Mouse (Mus musculus) adrenal gland, adult 2 months (tissue): ENCODE data around the gene Fam136a. TPM values are rescaled to one million over a fixed set of nuclear protein-coding genes. Genes with fewer than 3 reads are reported as not detected.

Source experiments
- DNase-seq: peaks from one replicate; pipeline ENCODE4 v3.0.0; 2021
- polyA plus RNA-seq: library from polyadenylated mRNA; depleted of rRNA; stranded (reverse); fragments of >200 nt; gene quantifications from 2 replicates; pipeline ENCODE4 v1.2.3, GENCODE M21; 2012; rRNA removed
- total RNA-seq, 2 experiments: library from RNA; stranded (reverse); gene quantifications; 2 replicates each; pipeline ENCODE4 v1.2.3; 2021

Fam136a gene
- total and polyA plus RNA-seq, 3 experiments = 43.9 to 73.7 (median 62.6) TPM

DNA sequence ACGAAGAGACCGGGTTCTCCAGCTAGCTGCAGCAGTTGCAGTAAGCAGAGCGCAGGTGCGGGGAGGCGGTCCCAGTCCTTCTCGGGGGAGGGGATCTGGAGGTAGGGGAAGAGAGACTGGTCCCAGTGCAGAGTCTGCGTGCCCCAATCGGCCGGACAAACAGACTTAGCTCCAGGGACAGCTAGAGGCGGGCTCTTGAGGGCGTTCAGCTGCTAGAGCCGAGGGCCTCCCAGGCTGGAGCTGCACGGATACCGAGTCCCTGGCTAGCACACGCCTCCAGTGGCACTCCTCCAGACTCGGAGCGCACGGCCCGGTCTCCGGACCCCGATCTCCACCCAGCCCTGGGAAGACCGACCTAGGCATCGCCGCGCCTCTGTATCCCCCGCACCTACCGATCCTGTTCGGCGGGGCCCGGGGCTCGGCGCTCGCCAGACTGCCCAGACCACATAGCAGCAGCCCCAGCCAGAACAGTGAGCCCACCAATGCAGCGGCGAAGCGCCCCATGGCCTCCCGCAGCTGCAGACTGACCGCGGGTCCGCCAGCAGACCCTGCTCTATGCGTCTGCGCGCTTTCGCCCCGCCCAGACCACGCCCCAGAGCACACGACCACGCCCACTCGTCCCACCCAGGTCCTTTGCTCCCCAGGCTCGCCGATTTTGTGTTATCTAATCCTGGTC lies 31.3 kb downstream of the Fam136a start, which contains the start of gene Pcyox1:
Pcyox1 (minus strand) TSS at position 574 of the 676 bp plus-strand sequence.
- peak; percentile 95 for DNase-seq

DNA sequence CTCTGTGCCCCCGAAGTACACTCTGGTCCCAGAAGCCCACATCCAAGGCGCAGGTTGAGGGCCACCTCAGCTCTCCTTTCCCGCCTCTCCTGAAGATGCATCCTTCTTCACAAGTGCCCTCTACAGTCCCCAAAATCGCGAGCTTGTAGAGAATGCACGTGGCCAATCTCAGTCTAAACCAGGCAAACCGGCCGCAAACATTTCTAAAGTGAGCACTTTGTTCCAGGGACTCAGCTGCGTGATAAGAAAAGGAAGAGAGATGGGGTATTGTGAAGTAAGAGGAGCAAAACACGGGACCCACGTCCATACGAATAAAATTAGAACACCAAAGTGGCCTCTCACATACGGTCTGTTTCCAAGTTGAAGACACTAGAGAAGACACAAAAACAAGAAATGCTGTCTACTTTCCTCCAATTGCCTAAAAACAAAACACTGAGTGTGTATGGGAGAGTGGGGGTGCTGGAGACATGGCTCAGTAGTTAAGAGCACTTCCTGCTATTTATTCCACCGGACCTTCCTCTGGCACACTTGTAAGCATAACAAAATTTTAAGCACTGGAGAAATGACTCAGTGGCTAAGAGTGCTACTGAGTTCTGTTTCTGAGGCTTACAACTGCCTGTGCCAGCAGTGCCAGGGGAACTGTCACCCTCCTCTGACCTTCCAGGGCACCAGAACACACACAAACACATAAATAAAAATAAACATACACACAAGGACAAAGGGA lies 32.0 kb downstream of the Fam136a start:
- no peak for DNase-seq

DNA sequence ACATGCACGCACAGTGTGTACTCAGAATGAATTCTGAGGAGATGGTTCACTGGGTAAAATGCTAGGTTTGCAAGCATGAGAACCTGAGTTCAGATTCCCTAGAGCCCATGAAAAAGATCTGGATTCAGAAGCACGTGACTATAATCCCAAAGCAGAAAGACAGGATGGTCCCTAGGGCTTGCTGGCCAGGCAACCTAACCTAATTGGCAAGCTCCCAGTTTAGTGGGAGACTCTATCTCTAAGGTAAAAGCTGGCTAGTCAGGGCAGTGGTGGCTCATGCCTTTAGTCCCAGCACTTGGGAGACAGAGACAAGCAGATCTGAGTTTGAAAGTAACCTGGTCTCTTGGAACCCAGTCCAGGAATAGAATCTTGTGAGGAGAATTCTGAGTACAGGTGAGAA lies 33.5 kb downstream of the Fam136a start:
- DNase-seq = no peak

DNA sequence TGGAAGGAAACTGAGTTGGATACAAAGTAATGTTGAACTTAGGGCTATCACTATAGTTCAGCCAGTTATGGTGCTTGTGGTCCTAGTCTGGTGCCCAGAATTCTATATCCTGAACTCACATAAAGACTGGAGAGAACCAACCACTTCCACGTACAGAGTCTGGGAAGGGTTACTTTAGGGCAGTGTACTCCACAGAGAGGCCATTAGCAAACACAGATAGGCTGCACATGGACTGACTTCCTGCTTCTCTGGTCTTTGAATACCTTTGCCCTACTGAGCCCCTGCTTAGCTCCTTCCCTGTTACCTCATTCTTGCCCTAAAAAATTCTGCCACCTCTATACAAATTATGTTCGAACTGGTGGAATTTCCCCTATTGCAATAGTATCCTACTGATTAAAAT lies 34.5 kb downstream of the Fam136a start:
- no peak for DNase-seq

DNA sequence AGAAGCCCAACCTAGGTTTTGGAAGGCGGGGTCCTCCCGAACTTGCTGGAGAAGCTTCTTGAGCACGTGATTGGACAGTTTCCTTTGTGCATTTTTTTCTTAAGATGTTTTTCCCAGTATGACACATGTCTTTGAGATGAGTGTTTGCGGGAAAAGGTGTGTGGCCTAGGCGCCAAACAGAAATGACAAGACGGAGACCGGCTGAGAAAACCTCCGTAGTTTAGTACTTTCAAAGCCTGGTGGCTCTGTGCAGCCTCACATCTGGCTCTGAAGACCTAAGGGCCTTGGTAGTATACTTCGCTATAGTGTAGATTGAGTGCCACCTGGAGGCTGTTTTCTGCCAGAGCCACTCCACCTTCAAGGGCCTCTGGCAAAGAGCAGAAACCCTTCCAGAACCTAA lies 35.5 kb downstream of the Fam136a start:
- peak; percentile 87 for DNase-seq

DNA sequence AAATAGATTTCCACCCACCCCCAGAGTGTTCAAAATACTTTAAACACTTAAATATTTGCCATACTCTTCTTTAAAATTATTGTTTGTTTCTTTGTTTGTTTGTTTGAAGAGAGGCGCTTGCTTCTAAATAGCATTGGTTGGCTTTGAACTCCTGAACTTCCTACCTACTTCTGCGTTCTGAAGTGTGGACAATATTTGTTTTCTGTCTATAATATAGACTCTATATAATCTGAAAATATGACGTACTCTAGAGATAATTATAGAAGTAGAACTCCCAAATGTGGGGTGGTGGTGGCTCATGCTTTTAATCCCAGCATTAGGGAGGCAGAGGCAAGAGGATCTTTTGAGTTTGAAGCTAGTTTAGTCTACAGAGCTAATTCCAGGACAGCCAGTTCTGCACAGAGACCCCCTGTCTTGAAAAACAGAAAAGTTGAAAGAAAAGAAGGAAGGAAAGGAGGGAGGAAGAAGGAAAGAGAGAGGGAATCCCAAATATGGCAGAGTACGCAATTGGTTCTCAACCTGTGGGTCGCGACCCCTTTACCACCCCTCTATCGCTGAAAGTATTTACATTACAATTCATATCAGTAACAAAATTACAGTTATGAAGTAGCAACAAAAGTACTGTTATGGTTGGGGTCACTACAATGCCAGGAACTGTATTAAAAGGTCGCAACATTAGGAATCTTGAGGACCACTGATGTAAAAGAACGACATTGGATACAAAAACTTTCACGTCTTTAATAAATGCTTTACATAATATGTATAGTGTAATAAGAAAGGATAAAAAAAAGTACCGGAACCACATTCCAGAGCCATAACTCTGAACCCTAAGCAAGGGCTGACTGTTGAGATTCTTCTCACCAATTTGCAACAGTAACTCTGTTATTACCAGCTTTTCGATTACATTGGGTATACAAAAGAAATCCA lies 37.5 kb downstream of the Fam136a start:
- no peak for DNase-seq

DNA sequence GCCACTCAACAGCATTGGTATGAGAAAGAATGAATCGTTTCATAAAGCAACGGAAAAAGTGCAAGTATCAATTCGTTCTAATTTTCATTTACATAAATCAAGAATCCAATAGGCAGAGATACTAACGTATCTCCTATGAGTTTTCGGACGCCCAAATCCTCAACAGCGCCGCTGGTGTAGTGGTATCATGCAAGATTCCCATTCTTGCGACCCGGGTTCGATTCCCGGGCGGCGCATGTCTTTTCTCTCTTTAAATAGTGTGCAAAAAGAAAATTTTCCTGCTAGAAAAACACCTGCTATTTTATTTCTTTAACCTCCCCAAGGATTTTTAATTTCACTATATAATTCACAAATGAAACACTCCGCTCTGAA lies 38.3 kb downstream of the Fam136a start:
- peak; percentile 86 for DNase-seq

DNA sequence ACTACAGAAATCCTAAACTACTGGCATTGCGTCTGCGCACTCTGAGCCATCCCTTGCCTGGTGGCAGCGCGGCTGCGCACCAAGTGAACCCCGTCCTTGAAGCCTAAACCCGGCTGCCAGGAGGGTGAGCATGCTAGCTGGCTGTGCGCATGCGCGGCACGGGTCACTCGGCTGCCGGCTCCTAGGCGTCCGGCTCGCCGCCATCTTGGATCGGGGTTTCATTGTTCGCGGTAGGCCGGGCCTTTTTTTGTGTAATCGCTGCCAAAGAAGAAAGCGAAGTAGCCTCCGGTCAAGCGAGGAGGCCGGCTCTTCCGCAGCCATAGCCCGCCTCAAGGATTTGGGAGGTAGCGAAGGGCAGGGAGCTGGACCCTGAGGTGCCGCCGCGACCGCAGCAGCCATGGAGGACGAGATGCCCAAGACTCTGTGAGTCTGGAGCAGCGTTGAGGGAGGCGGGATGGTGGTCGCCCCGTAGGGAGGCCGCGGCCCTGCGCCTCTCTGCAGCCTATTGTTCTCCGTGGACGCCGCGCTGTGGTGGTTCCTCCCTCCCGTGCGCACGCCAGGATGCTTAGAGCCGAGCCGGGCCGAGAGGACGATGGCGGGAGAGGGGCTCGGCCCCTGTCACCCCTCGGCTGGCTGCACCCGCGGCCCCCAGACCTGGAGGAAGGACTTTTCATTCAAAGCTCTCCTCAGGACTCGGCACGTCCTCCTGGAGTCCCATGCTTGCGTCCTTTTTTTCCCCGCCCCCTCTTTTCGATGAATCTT lies 38.8 kb downstream of the Fam136a start, which contains the start of gene Tia1:
Tia1 (plus strand) TSS at position 120 of the 762 bp plus-strand sequence.
- DNase-seq = peak; percentile 98

DNA sequence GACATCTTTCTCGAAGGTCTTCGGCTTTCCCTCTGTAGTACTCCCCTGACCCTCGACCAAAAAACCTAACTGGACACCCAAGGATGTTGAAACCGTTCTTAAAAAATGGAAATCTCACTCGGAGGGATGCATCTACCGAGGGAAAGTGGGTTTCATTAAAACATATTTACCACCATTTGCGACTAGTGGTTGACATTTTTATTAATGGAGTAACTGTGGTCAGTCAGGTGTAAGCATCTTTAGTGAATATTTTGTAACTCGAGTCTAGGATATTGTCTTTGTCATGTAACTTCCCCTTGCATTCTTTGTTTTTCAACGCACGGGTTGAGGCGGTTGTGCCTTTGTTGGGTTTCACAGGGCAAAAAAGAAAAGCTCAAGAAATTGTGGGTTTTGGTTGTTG lies 39.5 kb downstream of the Fam136a start:
- no peak for DNase-seq

DNA sequence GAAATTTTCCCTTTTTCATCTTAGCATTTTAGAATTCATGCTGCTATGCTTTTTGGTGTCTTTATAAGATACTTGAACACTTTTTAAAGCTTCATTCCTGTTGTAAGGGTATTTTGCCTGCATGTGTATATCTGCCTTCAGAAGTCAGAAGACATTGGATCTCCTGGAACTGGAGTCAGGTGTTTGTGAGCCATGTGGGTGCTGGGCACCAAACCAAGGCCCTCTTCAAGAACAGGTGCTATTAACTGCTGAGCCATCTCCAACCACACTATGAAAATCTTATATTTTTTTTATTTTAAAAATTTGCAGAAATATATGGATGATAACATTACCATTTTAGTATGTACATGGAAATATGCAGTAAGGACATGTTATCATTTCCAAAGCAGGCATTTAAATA lies 40.9 kb downstream of the Fam136a start:
- no peak for DNase-seq

DNA sequence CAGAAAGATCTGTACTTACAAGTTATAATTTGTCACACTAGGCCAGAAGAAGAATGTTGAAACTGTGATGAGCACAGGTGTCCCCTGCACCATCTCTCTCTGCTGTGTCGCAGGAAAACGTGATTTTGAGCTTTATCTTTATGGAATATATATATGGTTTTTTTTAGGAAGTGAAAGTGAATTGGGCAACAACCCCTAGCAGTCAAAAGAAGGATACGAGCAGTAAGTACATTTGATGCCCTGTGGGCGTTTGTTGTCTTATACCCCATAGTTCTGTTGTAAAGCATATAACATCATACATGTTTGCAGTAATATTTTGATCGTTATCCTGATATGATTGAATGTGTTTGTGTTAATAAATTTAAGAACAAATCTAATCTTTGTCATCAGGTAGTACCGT lies 53.3 kb downstream of the Fam136a start:
- no peak for DNase-seq

DNA sequence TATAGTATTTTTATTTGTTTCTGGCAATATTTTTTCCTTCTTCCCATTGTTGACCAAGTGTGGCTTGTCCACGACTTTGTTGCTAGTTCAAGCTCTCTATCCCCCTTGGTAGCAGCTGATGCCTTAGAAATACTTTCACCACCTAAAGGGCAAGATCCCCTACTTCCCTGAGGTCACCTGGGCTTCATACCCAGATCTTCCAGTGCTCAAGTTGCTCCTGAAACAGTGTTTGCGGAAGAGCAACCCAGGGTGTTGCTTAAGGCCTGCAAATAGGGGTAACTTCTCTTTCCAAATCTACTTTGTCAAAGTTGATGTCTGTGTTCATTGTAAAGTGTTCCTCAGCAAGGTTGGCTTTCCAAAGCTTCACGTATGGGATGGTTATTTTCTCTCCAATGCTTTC lies 53.8 kb downstream of the Fam136a start:
- no peak for DNase-seq

Other genes with a start within 250 kb of the Fam136a start
- gene Tgfa, start 170.4 kb upstream of the Fam136a start, total RNA-seq = 10 to 100 TPM; 15.0 to 18.2 TPM
- 33.2 and 49.0 TPM in 2 replicates for gene Tgfa, start 170.4 kb upstream of the Fam136a start, polyA plus RNA-seq
- gene Snrpg, start 5.7 kb downstream of the Fam136a start, total RNA-seq = 100 to 1,000 TPM; 197 to 420 TPM
- 38.8 and 52.2 TPM in 2 replicates for gene Snrpg, start 5.7 kb downstream of the Fam136a start, polyA plus RNA-seq
- 100 to 1,000 TPM; 178 to 206 TPM for gene Pcyox1, start 31.5 kb downstream of the Fam136a start, total RNA-seq
- 54.8 and 96.2 TPM in 2 replicates for gene Pcyox1, start 31.5 kb downstream of the Fam136a start, polyA plus RNA-seq
- gene Tia1, start 38.6 kb downstream of the Fam136a start, total RNA-seq = 10 to 100 TPM; 42.7 to 44.0 TPM
- 12.7 and 14.2 TPM in 2 replicates for gene Tia1, start 38.6 kb downstream of the Fam136a start, polyA plus RNA-seq
- gene Gm44790, start 61.0 kb downstream of the Fam136a start, total RNA-seq = 1 to 10 TPM in 1 of 2 experiments, not detected in 1; 3.2 TPM
- 6.4 and 8.7 TPM in 2 replicates for gene Gm44790, start 61.0 kb downstream of the Fam136a start, polyA plus RNA-seq
- gene C87436, start 72.7 kb downstream of the Fam136a start, total RNA-seq = 10 to 100 TPM; 18.4 to 22.3 TPM
- gene C87436, start 72.7 kb downstream of the Fam136a start, polyA plus RNA-seq = 7.3 and 8.7 TPM in 2 replicates
- gene Pcbp1, start 160.7 kb downstream of the Fam136a start, total RNA-seq = 100 to 1,000 TPM; 320 to 331 TPM
- 379 and 483 TPM in 2 replicates for gene Pcbp1, start 160.7 kb downstream of the Fam136a start, polyA plus RNA-seq